Mouse (Mus musculus) hindbrain, embryonic 10.5 days (tissue): ENCODE results near the gene Nutf2-ps1. TPM values are rescaled to one million over a fixed set of nuclear protein-coding genes. Genes with fewer than 3 reads are reported as not detected.

Experiments
- DNase-seq: peaks from one replicate; pipeline ENCODE4 v3.0.0-alpha.2; 2017; ENCODE audit warnings: low spot score
- H3K27ac ChIP-seq: fragments of 300-500 bp; sonication (generic); 2 replicates; pipeline ENCODE4 v1.5.1; 2016; ENCODE audit warnings: mild to moderate bottlenecking, moderate library complexity
- H3K27me3 ChIP-seq: fragments of 300-500 bp; sonication (generic); 2 replicates; pipeline ENCODE4 v1.6.1; 2016; ENCODE audit warnings: mild to moderate bottlenecking; ENCODE audit not compliant: poor library complexity, insufficient read depth, severe bottlenecking
- H3K36me3 ChIP-seq: fragments of 300-500 bp; sonication (generic); 2 replicates; pipeline ENCODE4 v1.6.1; 2016; ENCODE audit warnings: mild to moderate bottlenecking, moderate library complexity
- H3K4me1 ChIP-seq: fragments of 300-500 bp; sonication (generic); replicated peaks from 2 replicates; pipeline ENCODE4 v1.6.1; 2016; ENCODE audit warnings: mild to moderate bottlenecking
- H3K4me3 ChIP-seq: fragments of 300-500 bp; sonication (generic); 2 replicates; pipeline ENCODE4 v1.5.1; 2016; ENCODE audit warnings: mild to moderate bottlenecking, moderate library complexity
- H3K9me3 ChIP-seq: fragments of 300-500 bp; sonication (generic); 2 replicates; pipeline ENCODE4 v1.6.1; 2016; ENCODE audit warnings: mild to moderate bottlenecking, moderate library complexity
- WGBS: fragments of 180-500 bp; shearing (Covaris S2); methylation state at CpG from one replicate; pipeline ENCODE4 v1.1.7; 2016; 5-methylcytosine and 5-hydroxymethylcytosine counted together
- polyA plus RNA-seq: library from polyadenylated mRNA; unstranded; fragments of >200 nt; fragmentation: Nextera tagmentation; extraction: Ambion mirVana; gene quantifications from 2 replicates; pipeline ENCODE4 v1.2.1, GENCODE M21; 2016

Gene Nutf2-ps1
- polyA plus RNA-seq, 1 experiment from 2014 or later: 516 TPM

DNA sequence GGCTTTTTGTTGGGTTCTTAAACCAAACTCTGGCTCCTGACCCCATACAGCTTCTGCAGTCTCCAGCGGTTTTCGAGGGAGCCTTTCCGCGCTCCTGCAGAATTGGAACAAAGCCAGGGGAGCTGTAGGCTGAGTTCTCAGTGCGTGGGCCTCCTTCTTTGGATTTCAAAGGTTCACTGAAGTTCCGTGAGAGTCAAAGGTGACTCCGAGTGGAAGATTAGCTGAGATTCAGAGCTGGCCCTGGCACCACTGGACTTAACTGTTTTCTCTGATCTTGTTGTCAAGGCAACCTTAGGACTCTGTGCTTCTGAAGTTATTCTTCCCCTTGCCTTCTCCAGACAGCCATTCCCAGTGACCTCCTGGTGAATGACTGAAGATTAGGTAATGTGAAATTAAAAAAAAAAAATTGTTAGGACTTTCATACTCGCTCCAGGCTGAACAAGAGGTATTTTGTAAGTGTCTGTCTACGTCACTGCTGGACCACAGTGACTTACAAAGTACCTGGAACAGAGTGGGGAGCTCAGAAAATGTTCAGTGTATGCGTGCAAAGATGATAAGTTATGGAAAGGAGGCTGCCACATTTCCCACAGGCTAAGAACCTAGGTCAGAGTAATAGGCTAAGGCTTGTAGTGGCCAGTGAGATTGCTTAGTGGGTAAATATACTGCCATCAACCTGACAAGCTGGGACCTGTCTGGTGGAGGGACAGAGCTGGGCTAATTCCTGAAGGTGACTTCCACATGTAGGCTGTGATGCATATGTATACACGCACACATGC lies 11.7 kb downstream of the Nutf2-ps1 start:
- no peaks in the 10 kb centered on the region for H3K27me3 ChIP-seq
- no peak for DNase-seq
- 64% methylated on average over 11 of the region's 11 CpGs for WGBS
- H3K9me3 ChIP-seq: no peaks in the 10 kb centered on the region
- H3K27ac ChIP-seq: no peak overlapping the region
- 0 out of 2 replicates have a peak, but pooled peaks cover 4% of the 10 kb centered on the region for H3K4me1 ChIP-seq
- no peaks in the 10 kb centered on the region for H3K36me3 ChIP-seq
- no peak overlapping the region for H3K4me3 ChIP-seq

DNA sequence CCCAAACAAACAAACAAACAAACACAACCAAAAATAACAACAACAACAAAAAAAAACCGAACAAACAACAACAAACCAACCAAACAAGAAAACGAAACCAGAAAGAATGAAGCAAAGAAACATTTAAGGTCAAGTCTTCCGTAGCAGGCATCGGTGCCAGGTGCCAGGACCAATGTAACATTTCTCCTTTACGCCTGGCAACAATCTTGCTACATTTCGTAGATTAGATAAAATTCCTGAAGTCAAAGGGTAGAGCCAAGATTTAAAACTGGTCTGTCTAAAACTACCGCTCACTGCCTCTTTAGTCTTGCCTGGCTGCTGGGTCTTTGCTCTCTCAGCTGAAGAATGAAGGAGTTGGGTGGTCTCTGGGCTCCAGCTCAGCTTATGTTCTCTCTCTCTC lies 12.8 kb downstream of the Nutf2-ps1 start:
- 90% methylated on average over 7 of the region's 7 CpGs for WGBS
- no peaks in the 10 kb centered on the region for H3K27me3 ChIP-seq
- no peak overlapping the region for H3K4me3 ChIP-seq
- H3K27ac ChIP-seq: no peak overlapping the region
- no peak for DNase-seq
- H3K4me1 ChIP-seq: 0 out of 2 replicates have a peak, but pooled peaks cover 4% of the 10 kb centered on the region
- H3K36me3 ChIP-seq: no peaks in the 10 kb centered on the region
- H3K9me3 ChIP-seq: no peaks in the 10 kb centered on the region

DNA sequence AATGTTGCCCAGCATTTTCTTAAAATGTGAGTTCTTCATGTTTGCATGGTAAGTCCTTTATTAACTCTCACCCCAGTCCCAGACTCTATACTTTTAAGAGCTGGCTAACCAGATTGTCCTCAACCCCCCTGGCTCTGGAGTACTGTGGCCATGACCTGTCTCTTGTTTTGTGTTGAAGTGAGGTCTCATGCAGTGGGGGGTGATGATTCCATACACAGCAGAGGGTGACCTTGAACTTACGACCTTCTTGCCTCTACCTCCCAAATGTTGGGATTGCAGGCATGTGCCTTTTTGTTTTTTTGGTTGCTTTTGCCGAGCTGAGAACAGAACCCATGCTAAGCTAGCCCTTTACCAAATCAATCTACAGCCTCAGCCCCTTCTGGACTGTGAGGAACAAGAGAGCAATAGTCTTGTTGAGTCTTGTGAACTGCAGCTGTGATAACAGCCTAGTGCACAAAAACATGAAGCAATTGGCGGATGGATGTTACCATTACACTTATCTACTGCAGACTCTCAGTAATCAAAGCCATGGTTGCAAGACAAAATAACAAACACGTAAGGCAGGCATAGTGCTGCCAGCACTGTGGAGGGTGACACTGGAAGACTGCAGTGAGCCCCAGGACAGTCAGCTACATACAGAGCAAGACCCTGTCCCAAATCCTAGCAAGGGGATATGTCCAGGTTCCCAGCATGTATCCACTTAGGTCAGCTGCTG lies 13.4 kb downstream of the Nutf2-ps1 start:
- Histone ChIP-seq H3K4me3 (no peak overlapping the region), H3K9me3 (no peaks in the 10 kb centered on the region), H3K4me1 (0 out of 2 replicates have a peak, but pooled peaks cover 4% of the 10 kb centered on the region), H3K27ac (no peak overlapping the region), H3K27me3 (no peaks in the 10 kb centered on the region), H3K36me3 (no peaks in the 10 kb centered on the region)
- no peak for DNase-seq
- 73% methylated on average over 4 of the region's 4 CpGs for WGBS

DNA sequence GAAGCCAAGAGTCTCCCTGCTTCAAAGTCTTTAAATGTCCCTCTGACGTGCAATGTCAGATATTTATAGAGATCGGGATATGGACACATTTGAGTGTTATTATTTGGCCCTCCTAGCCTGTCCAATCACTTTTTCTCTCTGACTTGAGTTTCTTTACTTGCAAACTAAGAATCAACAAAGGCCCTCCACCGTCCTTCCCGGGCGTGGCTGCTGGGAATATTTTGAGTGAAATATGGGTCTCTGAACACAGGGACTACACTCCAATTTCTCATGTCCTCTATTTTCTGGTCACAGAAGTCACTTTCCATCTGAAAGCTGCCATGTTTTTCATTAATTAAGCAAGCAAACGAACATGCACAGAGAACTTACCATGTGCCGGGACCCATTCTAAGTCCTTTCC lies 14.3 kb downstream of the Nutf2-ps1 start:
- Histone ChIP-seq H3K27ac (no peak overlapping the region), H3K9me3 (no peaks in the 10 kb centered on the region), H3K4me1 (0 out of 2 replicates have a peak, but pooled peaks cover 4% of the 10 kb centered on the region), H3K27me3 (no peaks in the 10 kb centered on the region), H3K36me3 (no peaks in the 10 kb centered on the region), H3K4me3 (no peak overlapping the region)
- WGBS: 88% methylated on average over 7 of the region's 7 CpGs
- no peak for DNase-seq

DNA sequence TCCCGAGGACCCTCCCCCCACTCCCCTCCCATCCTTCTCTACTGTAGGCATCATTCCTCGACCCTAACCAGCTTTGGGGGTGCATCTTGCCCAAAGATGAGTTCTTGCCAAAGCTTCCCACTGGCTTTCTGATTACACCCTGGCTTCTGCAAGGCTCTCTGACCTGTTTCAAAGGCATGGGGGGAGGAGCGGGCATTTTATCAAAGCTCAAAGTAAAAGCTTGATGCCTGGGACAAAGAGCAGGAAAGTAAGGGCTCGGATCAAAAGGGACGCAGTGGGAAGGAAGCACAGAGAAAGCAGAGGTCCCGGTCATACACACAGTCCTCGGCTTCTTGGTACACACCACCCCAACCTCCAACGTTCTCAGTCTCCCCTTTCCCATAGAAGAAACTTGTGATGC lies 14.7 kb downstream of the Nutf2-ps1 start:
- WGBS: 49% methylated on average over 8 of the region's 8 CpGs
- no peak for DNase-seq
- H3K27ac ChIP-seq: no peak overlapping the region
- H3K36me3 ChIP-seq: no peaks in the 10 kb centered on the region
- no peaks in the 10 kb centered on the region for H3K9me3 ChIP-seq
- no peaks in the 10 kb centered on the region for H3K27me3 ChIP-seq
- H3K4me1 ChIP-seq: 0 out of 2 replicates have a peak, but pooled peaks cover 4% of the 10 kb centered on the region
- no peak overlapping the region for H3K4me3 ChIP-seq

DNA sequence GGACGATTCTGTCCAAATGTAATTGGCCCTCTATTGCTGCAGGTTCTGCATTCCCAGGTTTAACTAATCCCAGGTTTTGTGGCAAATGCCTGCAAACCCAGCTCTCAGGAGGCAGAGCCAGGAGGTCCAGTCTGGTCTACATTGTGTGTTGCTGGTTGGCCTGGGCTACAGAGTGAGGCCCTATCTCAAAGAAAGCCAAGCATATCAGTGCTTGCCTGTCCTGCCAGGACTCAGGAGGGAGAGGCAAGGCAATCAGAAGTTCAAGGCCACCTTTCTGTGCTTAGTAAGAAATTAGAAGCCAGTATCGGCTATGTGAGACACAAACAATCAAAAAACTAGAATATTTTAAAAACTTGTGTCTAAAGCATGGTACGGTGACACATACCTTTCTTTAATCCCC lies 15.7 kb downstream of the Nutf2-ps1 start:
- H3K27ac ChIP-seq: no peak overlapping the region
- DNase-seq: no peak
- WGBS: 87% methylated on average over 3 of the region's 3 CpGs

DNA sequence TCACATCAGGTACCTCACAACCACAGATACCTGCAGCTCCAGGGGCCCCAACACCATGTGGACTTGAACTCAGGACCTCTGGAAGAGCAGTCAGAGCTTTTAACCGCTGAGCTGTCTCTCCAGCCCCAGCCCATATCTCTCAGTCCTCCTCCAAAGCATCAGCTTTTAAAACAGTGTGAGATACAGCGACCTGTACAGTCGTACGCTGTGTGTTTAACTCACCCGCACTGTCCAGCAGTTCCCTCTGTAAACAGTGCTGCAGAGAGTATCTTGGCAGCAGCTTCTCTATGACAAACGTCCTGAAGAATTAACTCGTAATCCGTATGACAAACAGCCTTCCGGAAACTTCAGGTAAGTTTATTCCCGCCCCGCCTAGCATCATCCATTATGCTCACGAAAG lies 16.3 kb downstream of the Nutf2-ps1 start:
- Histone ChIP-seq H3K4me1 (peaks cover 10% of the 10 kb centered on the region; the same call in 1 of the 2 replicates), H3K36me3 (no peaks in the 10 kb centered on the region), H3K27me3 (no peaks in the 10 kb centered on the region), H3K4me3 (no peak overlapping the region), H3K27ac (no peak overlapping the region), H3K9me3 (no peaks in the 10 kb centered on the region)
- WGBS: 94% methylated on average over 12 of the region's 12 CpGs
- no peak for DNase-seq

More for the DNA sequence above, 15.7 kb downstream of the Nutf2-ps1 start:
- Histone ChIP-seq H3K27me3 (no peaks in the 10 kb centered on the region), H3K9me3 (no peaks in the 10 kb centered on the region), H3K36me3 (no peaks in the 10 kb centered on the region), H3K4me3 (no peak overlapping the region), H3K4me1 (0 out of 2 replicates have a peak, but pooled peaks cover 4% of the 10 kb centered on the region)

DNA sequence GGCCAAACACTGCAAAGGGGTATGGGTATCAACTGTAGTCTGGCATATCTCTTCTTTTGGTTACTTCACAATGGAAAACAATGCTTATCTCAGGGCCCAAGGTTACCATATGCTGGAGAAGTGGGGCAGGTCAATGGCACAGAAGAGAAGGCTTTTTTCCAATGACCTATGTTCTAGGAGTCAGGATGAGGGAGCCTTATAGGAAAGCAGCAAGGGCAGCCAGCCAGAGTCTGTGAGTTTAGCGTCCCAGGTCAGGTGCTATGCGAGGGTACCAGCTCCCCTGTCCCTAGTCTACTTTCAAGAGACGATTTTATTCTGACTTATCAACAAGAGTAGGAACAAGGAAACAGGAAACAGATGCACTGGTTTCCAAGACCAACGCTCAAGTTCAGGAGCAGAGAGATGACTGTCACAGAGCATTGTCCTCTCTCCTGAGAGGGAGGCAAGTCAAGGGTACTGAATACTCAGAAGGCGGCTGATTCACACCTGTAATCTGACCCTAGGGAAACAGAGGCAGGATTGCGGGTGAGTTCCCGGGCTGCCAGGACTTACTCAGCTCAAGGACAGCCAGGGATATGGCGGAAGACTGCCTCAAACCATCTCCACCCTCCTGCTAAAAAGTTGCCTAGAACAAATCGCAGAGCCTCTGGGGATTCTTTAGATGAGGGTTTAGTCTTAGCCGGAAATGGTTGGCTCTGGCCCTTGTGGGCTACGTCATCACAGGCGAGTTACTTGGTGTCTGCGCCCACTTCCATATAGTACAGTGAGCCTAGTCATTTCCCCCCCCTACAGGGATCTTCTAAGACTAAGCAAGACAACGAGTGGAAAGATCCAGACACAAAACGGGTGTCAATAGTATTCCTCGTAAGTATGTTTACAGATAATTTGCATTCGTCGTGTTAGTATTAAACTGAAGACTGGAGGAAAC lies 17.1 kb downstream of the Nutf2-ps1 start:
- Histone ChIP-seq H3K9me3 (no peaks in the 10 kb centered on the region), H3K27ac (no peak overlapping the region), H3K4me3 (no peak overlapping the region), H3K4me1 (peaks cover 10% of the 10 kb centered on the region; the same call in 1 of the 2 replicates), H3K27me3 (no peaks in the 10 kb centered on the region), H3K36me3 (no peaks in the 10 kb centered on the region)
- 81% methylated on average over 18 of the region's 18 CpGs for WGBS
- no peak for DNase-seq

DNA sequence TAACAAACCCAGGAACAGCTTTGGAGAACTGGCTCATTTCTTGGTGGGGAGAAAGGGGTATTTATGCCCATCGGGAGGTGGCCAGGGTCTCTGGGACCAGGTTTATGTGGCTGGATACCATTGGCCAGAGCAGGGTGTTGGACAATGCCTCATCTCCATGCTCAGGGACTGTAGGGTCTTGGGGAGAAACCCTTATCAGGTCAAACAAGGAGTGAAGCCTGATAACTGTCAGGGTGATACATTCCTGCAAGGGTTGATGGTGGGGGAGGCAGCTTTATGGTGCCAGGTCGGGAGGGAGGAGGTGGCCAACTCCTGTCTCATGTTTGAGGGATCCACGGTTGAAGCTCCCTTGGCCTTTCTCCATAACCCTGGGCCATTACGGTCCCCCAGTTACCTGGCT lies 17.8 kb downstream of the Nutf2-ps1 start:
- DNase-seq: no peak
- no peak overlapping the region for H3K4me3 ChIP-seq
- no peaks in the 10 kb centered on the region for H3K27me3 ChIP-seq
- H3K4me1 ChIP-seq: peaks cover 10% of the 10 kb centered on the region; the same call in 1 of the 2 replicates
- H3K9me3 ChIP-seq: no peaks in the 10 kb centered on the region
- WGBS: 93% methylated on average over 4 of the region's 4 CpGs
- H3K36me3 ChIP-seq: no peaks in the 10 kb centered on the region
- H3K27ac ChIP-seq: no peak overlapping the region

DNA sequence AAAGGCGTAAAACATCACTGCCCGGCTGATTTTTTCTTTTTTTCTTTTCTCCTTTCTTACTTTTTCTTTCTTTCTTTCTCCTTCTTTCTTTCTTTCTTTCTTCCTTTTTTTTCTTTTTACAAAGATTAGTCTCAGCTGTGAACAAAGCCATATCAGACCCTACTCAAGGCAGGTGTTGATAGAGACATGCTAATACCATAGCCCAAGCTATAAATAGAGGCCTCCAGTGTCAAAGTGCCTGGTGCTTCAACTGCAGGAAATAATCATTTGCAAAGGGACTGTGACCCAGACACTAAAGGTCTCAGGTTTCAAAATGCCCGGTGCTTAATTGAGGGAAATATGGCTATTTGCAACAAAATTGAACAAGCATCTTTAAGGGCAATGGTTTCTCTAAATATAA lies 20.3 kb downstream of the Nutf2-ps1 start:
- no peaks in the 10 kb centered on the region for H3K9me3 ChIP-seq
- H3K36me3 ChIP-seq: no peaks in the 10 kb centered on the region
- H3K27ac ChIP-seq: no peak overlapping the region
- 80% methylated on average over 3 of the region's 3 CpGs for WGBS
- no peaks in the 10 kb centered on the region for H3K27me3 ChIP-seq
- H3K4me3 ChIP-seq: no peak overlapping the region
- no peak for DNase-seq
- H3K4me1 ChIP-seq: peaks cover 5% of the 10 kb centered on the region; the same call in 1 of the 2 replicates

DNA sequence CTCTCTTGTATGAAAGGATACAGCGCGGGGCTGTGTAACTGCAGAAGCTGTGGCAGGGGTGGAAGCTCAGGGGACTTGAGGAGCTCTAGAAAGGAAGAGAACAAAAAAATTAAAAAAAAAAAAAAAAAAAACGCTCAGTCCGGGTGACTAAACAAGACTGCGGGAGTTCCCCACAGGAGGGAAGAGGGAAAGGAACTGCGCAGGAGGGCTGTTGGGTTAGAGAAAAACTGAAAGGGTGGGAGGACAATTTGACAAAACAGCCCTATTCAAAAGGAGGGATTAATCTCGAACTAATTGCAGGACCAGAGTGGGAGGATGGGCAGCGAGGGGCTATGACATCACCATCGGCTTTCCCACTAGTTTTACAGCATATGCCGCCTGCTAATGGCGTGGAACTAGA lies 21.0 kb downstream of the Nutf2-ps1 start:
- no peaks in the 10 kb centered on the region for H3K9me3 ChIP-seq
- no peak overlapping the region for H3K4me3 ChIP-seq
- WGBS: 26% methylated on average over 11 of the region's 11 CpGs
- H3K36me3 ChIP-seq: no peaks in the 10 kb centered on the region
- no peaks in the 10 kb centered on the region for H3K27me3 ChIP-seq
- H3K4me1 ChIP-seq: peaks cover 5% of the 10 kb centered on the region; the same call in 1 of the 2 replicates
- no peak overlapping the region for H3K27ac ChIP-seq
- no peak for DNase-seq

DNA sequence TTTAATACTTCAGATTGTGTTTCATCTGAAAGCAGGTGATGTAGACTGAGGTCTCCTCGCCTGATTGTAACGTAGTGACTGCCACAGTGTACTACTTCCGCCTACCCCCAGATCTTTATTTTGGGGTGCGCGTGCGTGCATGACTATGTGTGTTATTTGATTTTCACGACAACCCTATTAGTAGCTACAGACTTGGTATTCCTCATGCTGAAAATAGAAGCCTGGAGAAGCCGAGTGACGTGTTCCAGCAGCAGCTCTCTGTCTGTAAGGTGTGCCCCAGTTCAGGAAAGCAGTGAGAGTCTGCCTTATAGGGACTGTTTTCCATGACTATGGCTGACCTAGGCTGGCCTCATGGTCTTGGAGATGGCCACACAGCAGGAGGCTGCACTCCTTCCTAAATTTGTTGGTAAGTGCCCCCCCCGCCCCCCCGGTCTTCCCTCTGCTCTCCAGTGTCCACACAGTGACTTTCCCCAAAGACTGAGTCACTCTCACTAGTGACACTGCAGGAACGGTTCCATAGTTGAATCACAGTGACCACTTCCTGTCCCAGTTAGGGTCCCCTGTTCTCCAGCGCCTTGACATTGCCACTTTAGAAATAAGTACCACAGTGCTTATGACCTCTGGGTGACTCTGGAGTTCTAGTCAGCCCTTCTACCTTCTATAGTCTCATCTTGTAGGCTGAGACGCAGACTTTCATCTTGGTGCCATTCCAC lies 23.1 kb downstream of the Nutf2-ps1 start:
- no peak overlapping the region for H3K27ac ChIP-seq
- no peaks in the 10 kb centered on the region for H3K9me3 ChIP-seq
- peaks cover 5% of the 10 kb centered on the region; the same call in 1 of the 2 replicates for H3K4me1 ChIP-seq
- 91% methylated on average over 14 of the region's 14 CpGs for WGBS
- no peaks in the 10 kb centered on the region for H3K36me3 ChIP-seq
- DNase-seq: no peak
- H3K27me3 ChIP-seq: no peaks in the 10 kb centered on the region
- no peak overlapping the region for H3K4me3 ChIP-seq
